Mouse (Mus musculus) stomach, embryonic 14.5 days (tissue): ENCODE results near the gene Hsdl1. TPM values are rescaled to one million over a fixed set of nuclear protein-coding genes. Genes with fewer than 3 reads are reported as not detected.

Experiments
- ATAC-seq: fragments of 200-750 bp; cut with Nextera tagmentation; 2 replicates; pipeline ENCODE4 v1.8.0; 2017; ENCODE audit warnings: low read depth, moderate TSS enrichment; ENCODE audit not compliant: insufficient number of reproducible peaks, insufficient read depth, low FRiP score
- H3K27ac ChIP-seq: fragments of 300-500 bp; sonication (generic); 2 replicates; pipeline ENCODE4 v1.5.1; 2014; ENCODE audit warnings: mild to moderate bottlenecking, low read length, moderate library complexity, mixed read lengths
- H3K27me3 ChIP-seq: fragments of 300-500 bp; sonication (generic); 2 replicates; pipeline ENCODE4 v1.6.1; 2014; ENCODE audit warnings: low read length, control low read depth, mixed read lengths; ENCODE audit not compliant: control insufficient read depth, insufficient read depth
- H3K36me3 ChIP-seq: fragments of 300-500 bp; sonication (generic); 2 replicates; pipeline ENCODE4 v1.6.1; 2014; ENCODE audit warnings: mild to moderate bottlenecking, control low read depth, low read length, moderate library complexity, mixed read lengths; ENCODE audit not compliant: control insufficient read depth, insufficient read depth
- H3K4me1 ChIP-seq: fragments of 300-500 bp; sonication (generic); 2 replicates; pipeline ENCODE4 v1.6.1; 2014; ENCODE audit warnings: low read length, control low read depth, mixed read lengths; ENCODE audit not compliant: control insufficient read depth, insufficient read depth
- H3K4me2 ChIP-seq: fragments of 300-500 bp; sonication (generic); replicated peaks from 2 replicates; pipeline ENCODE4 v1.6.1; 2014; ENCODE audit warnings: low read depth, low read length, control low read depth
- H3K4me3 ChIP-seq: fragments of 300-500 bp; sonication (generic); 2 replicates; pipeline ENCODE4 v1.5.1; 2014; ENCODE audit warnings: low read depth, low read length, control low read depth
- H3K9ac ChIP-seq: fragments of 300-500 bp; sonication (generic); replicated peaks from 2 replicates; pipeline ENCODE4 v1.6.1; 2014; ENCODE audit warnings: low read depth, mild to moderate bottlenecking, control low read depth, low read length, moderate library complexity, mixed read lengths
- H3K9me3 ChIP-seq: fragments of 300-500 bp; sonication (generic); 2 replicates; pipeline ENCODE4 v1.6.1; 2016; ENCODE audit warnings: low read depth, low read length, control low read depth; ENCODE audit not compliant: control insufficient read depth
- WGBS: fragments of 180-500 bp; shearing (Covaris S2); extraction: QIAGEN DNeasy Blood & Tissue Kit; methylation state at CpG from one replicate; pipeline ENCODE4 v1.1.7; 2014; 5-methylcytosine and 5-hydroxymethylcytosine counted together
- polyA plus RNA-seq: library from polyadenylated mRNA; unstranded; fragments of >200 nt; fragmentation: Nextera tagmentation; extraction: Ambion mirVana; gene quantifications from 2 replicates; pipeline ENCODE4 v1.2.1, GENCODE M21; 2014

Hsdl1 gene
- polyA plus RNA-seq, 1 experiment from 2014 or later: 37.3 TPM

DNA sequence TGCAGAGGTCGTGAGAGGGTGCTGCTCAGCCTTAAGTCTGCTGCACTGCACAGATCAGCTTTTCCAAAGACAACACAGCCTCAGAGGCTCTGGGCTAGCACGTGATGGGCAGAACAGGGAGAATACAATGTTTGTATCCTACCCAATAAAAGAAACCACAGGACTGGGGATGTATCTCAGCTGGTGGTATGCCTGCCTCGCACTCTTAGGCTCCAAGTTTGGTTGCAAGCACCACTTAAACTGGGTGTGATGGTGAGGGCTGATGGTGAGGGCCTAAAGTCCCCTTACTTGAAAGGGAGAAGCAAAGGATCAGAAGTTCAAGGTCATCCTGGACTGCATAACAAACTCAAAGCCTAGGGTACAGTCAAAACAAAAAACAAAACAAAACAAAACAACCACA lies 30.4 kb downstream of the Hsdl1 start:
- Histone ChIP-seq H3K9me3 (no peaks in the 10 kb centered on the region), H3K27me3 (no peaks in the 10 kb centered on the region), H3K36me3 (peaks cover 59% of the 10 kb centered on the region), H3K9ac (no peak overlapping the region), H3K4me2 (no peak overlapping the region), H3K4me3 (no peak overlapping the region), H3K4me1 (0 out of 2 replicates have a peak, but pooled peaks cover 7% of the 10 kb centered on the region), H3K27ac (no peak overlapping the region)
- 90% methylated on average over 3 of the region's 3 CpGs for WGBS
- ATAC-seq: no peak

DNA sequence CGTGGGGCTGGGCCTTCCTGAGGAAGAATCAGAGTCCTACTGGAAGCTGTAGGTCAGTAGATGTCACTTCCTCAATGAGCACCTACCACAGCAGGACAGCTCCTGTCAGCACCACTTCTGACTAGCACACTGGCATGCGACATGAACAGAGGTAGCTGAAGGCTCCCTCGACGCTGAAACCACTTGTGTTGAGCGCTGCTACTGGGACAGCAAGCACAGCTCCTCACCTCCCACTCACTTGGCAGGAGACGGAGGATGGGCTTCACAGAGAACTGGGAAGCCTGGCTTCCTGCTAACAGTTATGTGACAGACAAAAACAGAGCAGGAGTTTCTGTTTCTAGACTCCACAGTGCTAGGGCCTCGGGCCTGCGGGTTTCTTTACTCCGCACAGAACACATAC lies 43.0 kb downstream of the Hsdl1 start:
- no peak overlapping the region for H3K9ac ChIP-seq
- WGBS: 91% methylated on average over 9 of the region's 9 CpGs
- H3K4me3 ChIP-seq: no peak overlapping the region
- no peak overlapping the region for H3K27ac ChIP-seq
- peaks cover 89% of the 10 kb centered on the region for H3K36me3 ChIP-seq
- H3K9me3 ChIP-seq: no peaks in the 10 kb centered on the region
- no peak for ATAC-seq
- H3K4me2 ChIP-seq: no peak overlapping the region
- no peaks in the 10 kb centered on the region for H3K27me3 ChIP-seq
- no peaks in the 10 kb centered on the region for H3K4me1 ChIP-seq

DNA sequence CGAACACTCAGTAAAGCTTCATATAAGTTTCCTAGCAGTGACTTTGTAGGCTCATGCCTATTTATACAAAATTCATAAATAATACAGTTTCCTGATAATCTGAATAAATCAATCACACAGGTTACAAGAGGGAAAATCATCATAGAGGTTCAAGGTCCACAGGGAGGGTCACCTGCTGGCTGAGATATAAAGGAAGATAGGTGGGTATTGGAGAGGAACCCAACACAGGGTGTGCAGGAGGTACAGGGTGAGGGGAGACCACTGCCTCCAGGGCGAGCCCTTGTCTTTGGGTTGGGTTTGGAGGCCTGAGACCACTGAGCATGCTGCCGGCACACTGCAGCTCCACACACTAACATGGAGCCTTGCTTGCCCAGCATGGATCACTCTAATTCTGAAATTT lies 43.6 kb downstream of the Hsdl1 start:
- 90% methylated on average over 3 of the region's 3 CpGs for WGBS
- peaks cover 84% of the 10 kb centered on the region for H3K36me3 ChIP-seq
- no peaks in the 10 kb centered on the region for H3K27me3 ChIP-seq
- no peak overlapping the region for H3K4me3 ChIP-seq
- no peaks in the 10 kb centered on the region for H3K9me3 ChIP-seq
- no peak overlapping the region for H3K9ac ChIP-seq
- H3K27ac ChIP-seq: no peak overlapping the region
- H3K4me2 ChIP-seq: no peak overlapping the region
- no peaks in the 10 kb centered on the region for H3K4me1 ChIP-seq
- no peak for ATAC-seq

DNA sequence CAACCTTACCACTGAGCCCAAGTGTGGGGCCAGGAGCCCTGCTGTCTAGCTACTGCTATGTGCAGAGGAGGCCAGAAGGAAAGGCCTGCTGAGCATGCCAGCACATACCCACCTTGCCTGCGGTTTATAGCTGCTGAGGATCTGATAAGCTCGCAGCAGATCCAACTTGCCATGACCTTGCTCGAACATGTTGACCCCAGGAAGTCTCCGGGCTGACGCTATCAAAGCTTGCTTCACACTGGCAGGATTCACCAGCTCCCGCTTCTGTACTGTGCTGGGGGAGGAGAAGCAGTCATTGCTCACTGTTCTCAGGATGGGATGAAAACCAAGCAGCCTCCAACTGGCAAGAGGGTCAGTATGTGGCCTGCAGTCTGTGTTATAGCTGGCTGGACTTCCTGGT lies 44.0 kb downstream of the Hsdl1 start:
- no peak overlapping the region for H3K4me3 ChIP-seq
- H3K27ac ChIP-seq: no peak overlapping the region
- no peak overlapping the region for H3K4me2 ChIP-seq
- no peak for ATAC-seq
- H3K9me3 ChIP-seq: no peaks in the 10 kb centered on the region
- H3K27me3 ChIP-seq: no peaks in the 10 kb centered on the region
- 82% methylated on average over 6 of the region's 6 CpGs for WGBS
- peaks cover 81% of the 10 kb centered on the region for H3K36me3 ChIP-seq
- H3K9ac ChIP-seq: no peak overlapping the region
- no peaks in the 10 kb centered on the region for H3K4me1 ChIP-seq

DNA sequence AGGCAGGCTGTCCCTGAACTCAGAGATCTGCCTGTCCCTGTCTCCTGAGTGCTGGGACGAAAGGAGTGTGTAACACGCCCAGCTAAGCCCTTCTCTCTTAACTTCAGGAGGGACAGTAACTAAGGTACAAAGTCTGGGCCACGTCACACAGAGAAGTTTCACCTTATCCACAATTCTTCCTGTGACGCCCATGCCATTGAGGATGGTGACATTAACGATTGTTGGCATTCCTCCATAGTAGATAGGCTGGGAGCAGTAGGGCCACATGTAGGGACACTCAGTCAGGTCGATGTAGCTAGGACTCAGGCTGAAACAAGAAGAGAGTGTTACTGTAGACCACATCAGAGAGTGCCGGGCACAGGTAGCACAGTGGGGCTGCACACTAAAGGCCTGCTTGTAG lies 46.2 kb downstream of the Hsdl1 start:
- Histone ChIP-seq H3K4me1 (no peaks in the 10 kb centered on the region), H3K36me3 (peaks cover 80% of the 10 kb centered on the region), H3K9ac (no peak overlapping the region), H3K9me3 (no peaks in the 10 kb centered on the region), H3K27me3 (no peaks in the 10 kb centered on the region), H3K4me3 (no peak overlapping the region), H3K4me2 (no peak overlapping the region), H3K27ac (no peak overlapping the region)
- 93% methylated on average over 7 of the region's 7 CpGs for WGBS
- no peak for ATAC-seq

DNA sequence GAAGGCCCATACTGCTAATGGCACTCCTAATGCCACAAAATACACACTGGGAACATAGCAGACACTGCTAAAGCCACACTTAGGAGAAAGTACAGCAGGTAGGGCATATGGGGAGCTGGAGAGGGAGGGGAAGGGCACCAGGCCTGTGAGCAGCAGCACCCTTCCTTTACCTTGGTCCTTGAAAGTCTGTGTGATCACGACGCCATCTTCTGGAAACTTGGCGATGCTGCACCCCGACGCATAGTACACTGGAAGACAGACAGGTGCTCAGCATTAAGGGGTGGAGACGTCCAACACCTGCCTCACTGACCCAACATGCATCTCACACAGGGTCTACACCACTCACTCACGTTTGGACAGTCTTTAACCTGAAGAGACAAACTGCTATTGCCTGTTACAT lies 54.9 kb downstream of the Hsdl1 start:
- Histone ChIP-seq H3K27ac (no peak overlapping the region), H3K36me3 (peaks cover 92% of the 10 kb centered on the region), H3K4me3 (no peak overlapping the region), H3K27me3 (no peaks in the 10 kb centered on the region), H3K9ac (no peak overlapping the region), H3K4me2 (no peak overlapping the region), H3K9me3 (no peaks in the 10 kb centered on the region), H3K4me1 (no peaks in the 10 kb centered on the region)
- 74% methylated on average over 7 of the region's 7 CpGs for WGBS
- no peak for ATAC-seq

DNA sequence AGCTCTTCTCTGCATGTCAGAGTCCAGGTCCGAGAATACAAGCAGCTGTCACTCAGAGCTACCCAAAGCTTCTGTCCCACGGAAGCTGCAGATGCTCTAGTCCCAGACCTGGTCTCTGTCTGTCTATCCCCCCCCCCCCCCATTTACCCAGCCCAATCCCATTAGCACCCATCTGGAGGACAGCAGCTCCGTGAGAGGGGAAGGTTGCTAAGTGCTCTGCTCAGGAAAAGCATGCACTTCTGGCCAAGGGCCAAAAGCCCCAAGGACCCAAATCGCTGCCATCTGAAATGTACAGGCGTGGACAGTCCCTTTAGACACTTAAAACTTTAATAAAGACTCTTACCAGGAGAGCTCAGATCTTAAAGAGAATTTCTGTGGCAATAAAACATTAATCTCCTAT lies 58.3 kb downstream of the Hsdl1 start:
- no peak overlapping the region for H3K27ac ChIP-seq
- H3K4me2 ChIP-seq: no peak overlapping the region
- peaks cover 97% of the 10 kb centered on the region for H3K36me3 ChIP-seq
- no peak for ATAC-seq
- no peaks in the 10 kb centered on the region for H3K4me1 ChIP-seq
- no peak overlapping the region for H3K9ac ChIP-seq
- H3K27me3 ChIP-seq: no peaks in the 10 kb centered on the region
- WGBS: 61% methylated on average over 5 of the region's 5 CpGs
- no peaks in the 10 kb centered on the region for H3K9me3 ChIP-seq
- no peak overlapping the region for H3K4me3 ChIP-seq

DNA sequence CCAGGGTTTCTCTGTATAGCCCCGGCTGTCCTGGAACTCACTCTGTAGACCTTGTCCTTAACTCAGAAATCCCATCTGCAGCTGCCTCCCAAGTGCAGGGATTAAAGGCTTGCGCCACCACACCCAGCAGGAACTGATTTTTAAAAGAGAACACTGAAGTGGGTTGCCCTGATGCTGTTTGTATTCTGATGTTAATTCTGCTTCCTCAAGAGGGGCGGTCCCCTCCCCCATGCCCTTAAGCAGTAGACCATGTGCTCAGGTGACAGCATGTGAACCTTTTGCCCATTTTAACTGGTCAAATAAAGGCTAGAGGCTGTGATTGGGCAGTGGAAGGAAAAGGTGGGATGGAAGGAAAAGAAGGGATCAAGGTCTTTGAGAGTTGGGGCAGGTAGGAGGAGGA lies 59.2 kb downstream of the Hsdl1 start:
- peaks cover 89% of the 10 kb centered on the region for H3K36me3 ChIP-seq
- WGBS: 71% methylated on average over 3 of the region's 3 CpGs
- no peak overlapping the region for H3K27ac ChIP-seq

DNA sequence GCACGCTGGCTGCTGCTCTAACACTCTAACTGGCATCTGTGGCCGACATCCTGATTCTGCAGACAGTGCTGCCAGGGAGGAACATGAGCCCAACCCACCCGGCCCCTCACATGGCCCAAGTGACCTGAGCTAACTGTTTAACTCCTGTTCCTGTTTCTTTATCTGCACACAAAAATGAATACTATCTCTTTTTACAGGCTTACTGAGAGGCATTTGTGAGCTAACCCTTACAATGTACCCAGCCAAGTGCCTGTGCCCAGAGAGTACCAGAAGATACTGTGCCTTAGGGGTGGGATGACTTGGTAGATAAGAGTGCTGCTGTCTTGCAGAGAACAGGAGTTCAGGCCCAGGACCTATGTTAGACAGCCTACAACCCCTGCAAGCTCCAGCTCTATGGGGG lies 60.0 kb downstream of the Hsdl1 start:
- 76% methylated on average over 3 of the region's 3 CpGs for WGBS
- H3K9me3 ChIP-seq: no peaks in the 10 kb centered on the region

More for the DNA sequence above, 59.2 kb downstream of the Hsdl1 start:
- H3K9me3 ChIP-seq: no peaks in the 10 kb centered on the region
- H3K4me3 ChIP-seq: no peak overlapping the region
- H3K4me1 ChIP-seq: no peaks in the 10 kb centered on the region
- no peaks in the 10 kb centered on the region for H3K27me3 ChIP-seq
- no peak overlapping the region for H3K9ac ChIP-seq
- ATAC-seq: no peak
- no peak overlapping the region for H3K4me2 ChIP-seq

More for the DNA sequence above, 60.0 kb downstream of the Hsdl1 start:
- Histone ChIP-seq H3K4me1 (no peaks in the 10 kb centered on the region), H3K36me3 (peaks cover 89% of the 10 kb centered on the region), H3K4me2 (no peak overlapping the region), H3K27ac (no peak overlapping the region), H3K27me3 (no peaks in the 10 kb centered on the region), H3K9ac (no peak overlapping the region), H3K4me3 (no peak overlapping the region)
- no peak for ATAC-seq
